Mouse (Mus musculus): ENCODE results near the gene Arfgef2. TPM values are rescaled to one million over a fixed set of nuclear protein-coding genes. Genes with fewer than 3 reads are reported as not detected.

Arfgef2 gene
- total and polyA plus RNA-seq, 3 experiments = 9.2 to 18.7 (median 11.2) TPM

DNA sequence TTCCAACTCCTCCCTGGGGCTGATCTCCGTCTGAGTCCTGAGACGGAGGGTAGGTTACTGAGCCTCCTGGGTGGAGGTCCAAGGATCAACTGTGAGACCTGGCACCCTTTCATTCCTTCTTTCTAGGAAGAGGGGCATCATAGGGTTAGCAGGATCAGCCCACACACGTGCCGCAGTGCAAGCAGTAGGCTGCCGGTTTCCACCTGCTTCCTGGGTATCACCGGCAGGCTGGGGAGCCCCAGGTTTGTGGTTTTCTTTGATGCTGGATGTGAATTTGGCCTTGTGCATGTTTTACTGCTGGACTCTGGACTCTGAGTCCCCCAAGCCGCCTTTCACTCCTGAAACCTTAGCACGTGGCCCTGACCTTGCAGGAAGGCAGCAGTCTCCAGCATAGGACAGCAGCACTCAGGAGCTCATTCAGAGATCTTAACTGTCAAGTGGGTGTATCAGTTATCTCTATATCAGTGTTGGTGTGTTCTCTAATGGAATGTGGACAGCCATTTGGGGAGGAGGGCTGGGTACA is 86.8 kb downstream of the Arfgef2 start:
- DNase-seq (ENCODE audit: extremely low read depth) = no peak
- Histone ChIP-seq H3K4me3 (replicated peaks in 1 of 3; ENCODE audit: low read depth in 2 of 3, low read length in 2 of 3, poor library complexity in 1 of 3) (no peak overlapping the region), H3K9me3 (replicated peaks; ENCODE audit: low read length) (no peaks in the 10 kb centered on the region), H3K27me3 (replicated peaks) (no peaks in the 10 kb centered on the region), H3K9ac (ENCODE audit: insufficient read depth, low read depth) (no peak overlapping the region), H3K79me2 (replicated peaks; ENCODE audit: control insufficient read depth, extremely low read depth, insufficient read depth, poor library complexity, severe bottlenecking) (no peaks in the 10 kb centered on the region), H3K27ac (ENCODE audit: insufficient read depth, low read depth) (no peak overlapping the region), H3K4me2 (ENCODE audit: insufficient read depth, low read depth, poor library complexity, severe bottlenecking) (no peak overlapping the region), H3K36me3 (replicated peaks in 1 of 2; ENCODE audit: control insufficient read depth in 1 of 2, insufficient read depth in 1 of 2, low read length in 1 of 2) (peaks cover 40 to 82% of the 10 kb centered on the region in 2 experiments), H3K4me1 (ENCODE audit: control insufficient read depth in 1 of 2, insufficient read depth in 2 of 2) (peaks cover 2 to 9% of the 10 kb centered on the region in 2 experiments; a peak in 2 of 4 replicates)
- TF ChIP-seq BHLHE40 (IDR thresholded peaks at IDR 0.05; ENCODE audit: low read depth, low read length) (no peak), ZMIZ1 (IDR thresholded peaks at IDR 0.05; ENCODE audit: low read depth, low read length) (no peak), JUND (conservative IDR thresholded peaks at IDR 0.05; ENCODE audit: low read depth, low read length) (no peak), ETS1 (conservative IDR thresholded peaks at IDR 0.05; ENCODE audit: low read depth, low read length) (no peak), POLR2A (IDR thresholded peaks at IDR 0.05; ENCODE audit: low read depth, low read length) (no peak), ZC3H11A (IDR thresholded peaks at IDR 0.05; ENCODE audit: low read depth, low read length) (no peak)
- dilution Hi-C loops (cut with MboI; ENCODE audit: extremely low pct_ligation_motif_present, extremely low pct_unique_long_range_greater_than_20kb, low sequenced_read_pairs) = no loop called here
- in situ Hi-C loops (cut with MboI; ENCODE audit: low pct_ligation_motif_present, low pct_unique_long_range_greater_than_20kb, low sequenced_read_pairs) = no loop called here

DNA sequence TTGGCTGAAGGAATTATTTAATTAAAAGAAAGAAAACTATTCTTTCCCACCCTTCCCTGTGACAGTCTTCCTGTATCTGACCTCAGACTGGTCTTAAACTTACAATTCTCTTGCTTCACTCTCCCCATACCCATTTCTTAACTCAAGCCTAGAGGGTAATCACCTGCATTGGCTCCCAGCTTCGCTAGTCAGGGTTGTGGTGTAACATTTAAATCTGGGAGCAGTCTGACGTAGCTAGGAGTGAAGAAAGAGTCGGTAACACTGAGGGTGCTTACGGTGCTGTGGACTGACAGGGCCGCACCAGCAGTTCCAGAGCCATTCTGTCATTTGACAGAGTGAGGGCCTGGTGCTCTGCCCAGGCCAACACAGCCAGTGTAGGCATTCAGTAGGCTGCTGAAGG is 87.6 kb downstream of the Arfgef2 start:
- H3K4me2 ChIP-seq (ENCODE audit: insufficient read depth, low read depth, poor library complexity, severe bottlenecking) = no peak overlapping the region
- H3K27ac ChIP-seq (ENCODE audit: insufficient read depth, low read depth) = no peak overlapping the region
- dilution Hi-C loops (cut with MboI; ENCODE audit: extremely low pct_ligation_motif_present, extremely low pct_unique_long_range_greater_than_20kb, low sequenced_read_pairs) = no loop called here
- peaks cover 4 to 8% of the 10 kb centered on the region in 2 experiments; a peak in 1 of 4 replicates for H3K4me1 ChIP-seq (ENCODE audit: control insufficient read depth in 1 of 2, insufficient read depth in 2 of 2)
- H3K9me3 ChIP-seq (replicated peaks; ENCODE audit: low read length) = no peaks in the 10 kb centered on the region
- peaks cover 40 to 81% of the 10 kb centered on the region in 2 experiments for H3K36me3 ChIP-seq (replicated peaks in 1 of 2; ENCODE audit: control insufficient read depth in 1 of 2, insufficient read depth in 1 of 2, low read length in 1 of 2)
- no peak overlapping the region for H3K4me3 ChIP-seq (replicated peaks in 1 of 3; ENCODE audit: low read depth in 2 of 3, low read length in 2 of 3, poor library complexity in 1 of 3)
- H3K27me3 ChIP-seq (replicated peaks) = no peaks in the 10 kb centered on the region
- DNase-seq (ENCODE audit: extremely low read depth) = no peak
- no peaks in the 10 kb centered on the region for H3K79me2 ChIP-seq (replicated peaks; ENCODE audit: control insufficient read depth, extremely low read depth, insufficient read depth, poor library complexity, severe bottlenecking)
- no peak for TF ChIP-seq MEF2A (IDR thresholded peaks at IDR 0.05; ENCODE audit: borderline replicate concordance, low read depth, low read length)
- no peak for TF ChIP-seq GABPA (IDR thresholded peaks at IDR 0.05; ENCODE audit: insufficient replicate concordance, low read depth, low read length)
- no peak for TF ChIP-seq EP300 (IDR thresholded peaks at IDR 0.05; ENCODE audit: low read length)
- TF ChIP-seq KAT2A (IDR thresholded peaks at IDR 0.05; ENCODE audit: insufficient replicate concordance, low read length) = no peak
- TF ChIP-seq SMC3 (IDR thresholded peaks at IDR 0.05; ENCODE audit: low read depth, low read length) = no peak
- in situ Hi-C loops (cut with MboI; ENCODE audit: low pct_ligation_motif_present, low pct_unique_long_range_greater_than_20kb, low sequenced_read_pairs) = no loop called here
- H3K9ac ChIP-seq (ENCODE audit: insufficient read depth, low read depth) = no peak overlapping the region

DNA sequence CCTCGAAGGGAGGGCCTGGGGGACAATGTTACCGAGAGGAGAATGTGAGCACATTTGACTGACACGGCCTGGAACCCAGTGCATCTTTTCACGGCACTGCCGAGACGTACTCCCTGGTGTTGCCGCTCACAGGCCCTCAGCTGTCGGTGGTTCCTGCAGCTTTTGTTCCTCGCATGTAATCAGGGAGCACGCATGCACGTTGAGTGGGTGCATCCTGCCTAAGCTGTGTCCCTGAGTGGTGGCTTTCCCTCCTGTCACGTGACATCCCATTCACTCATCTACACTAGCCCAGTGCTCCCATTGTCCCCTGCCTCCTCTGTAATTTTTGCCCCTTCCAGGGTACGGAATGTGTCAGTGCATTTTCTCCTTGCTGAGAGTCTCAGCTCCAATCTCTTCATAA is 91.0 kb downstream of the Arfgef2 start:
- dilution Hi-C loops (cut with MboI; ENCODE audit: extremely low pct_ligation_motif_present, extremely low pct_unique_long_range_greater_than_20kb, low sequenced_read_pairs) (no loop called here), in situ Hi-C loops (cut with MboI; ENCODE audit: low pct_ligation_motif_present, low pct_unique_long_range_greater_than_20kb, low sequenced_read_pairs) (no loop called here)
- no peak overlapping the region for H3K4me3 ChIP-seq (replicated peaks in 1 of 3; ENCODE audit: low read depth in 2 of 3, low read length in 2 of 3, poor library complexity in 1 of 3)
- H3K4me1 ChIP-seq (ENCODE audit: control insufficient read depth in 1 of 2, insufficient read depth in 2 of 2) = peaks cover 4 to 16% of the 10 kb centered on the region in 2 experiments; a peak in 2 of 4 replicates
- H3K27me3 ChIP-seq (replicated peaks) = no peaks in the 10 kb centered on the region
- no peak for DNase-seq (ENCODE audit: extremely low read depth)
- H3K27ac ChIP-seq (ENCODE audit: insufficient read depth, low read depth) = no peak overlapping the region
- no peaks in the 10 kb centered on the region for H3K79me2 ChIP-seq (replicated peaks; ENCODE audit: control insufficient read depth, extremely low read depth, insufficient read depth, poor library complexity, severe bottlenecking)
- TF ChIP-seq MEF2A (IDR thresholded peaks at IDR 0.05; ENCODE audit: borderline replicate concordance, low read depth, low read length) (no peak), JUN (IDR thresholded peaks at IDR 0.05; ENCODE audit: insufficient read depth, low read depth, low read length) (no peak), E2F4 (IDR thresholded peaks at IDR 0.05; ENCODE audit: insufficient replicate concordance, low read depth, low read length) (no peak)
- H3K36me3 ChIP-seq (replicated peaks in 1 of 2; ENCODE audit: control insufficient read depth in 1 of 2, insufficient read depth in 1 of 2, low read length in 1 of 2) = peaks cover 30 to 57% of the 10 kb centered on the region in 2 experiments
- no peak overlapping the region for H3K9ac ChIP-seq (ENCODE audit: insufficient read depth, low read depth)
- no peak overlapping the region for H3K4me2 ChIP-seq (ENCODE audit: insufficient read depth, low read depth, poor library complexity, severe bottlenecking)
- peaks cover under 1% of the 10 kb centered on the region for H3K9me3 ChIP-seq (replicated peaks; ENCODE audit: low read length)
